Mouse (Mus musculus) liver, adult 2 months (tissue): ENCODE data around the gene Ssc5d.

ENCODE experiments used
- CTCF ChIP-seq: fragments of 200-500 bp; IDR thresholded peaks from 2 replicates; pipeline ENCODE4 v1.5.1; 2011; ENCODE audit warnings: low read depth, low read length, control low read depth
- POLR2A ChIP-seq: fragments of 200-500 bp; IDR thresholded peaks from 2 replicates; pipeline ENCODE4 v1.6.1; 2011; ENCODE audit warnings: low read length, control low read depth; ENCODE audit not compliant: insufficient read depth; ENCODE audit errors: extremely low read depth

GRCm38 (mm10) chr7:4876753-4877221 is 48.8 kb upstream of the Ssc5d start, which contains the start of gene Isoc2a:
- TF ChIP-seq CTCF (peak; percentile 8; the same call in 1 of the 2 replicates), POLR2A (peak; percentile 100)
